ENCODE assay signal across 11 mouse cellular contexts in genomic region chr5:44087034-44087433, GRCm38 (mm10). TPM values are rescaled to one million over a fixed set of nuclear protein-coding genes. Genes with fewer than 3 reads are reported as not detected.
DNase-seq lines count a peak whose midpoint lies in the region; ATAC-seq lines count a peak whose summit lies in the region.
"Had no signal": no experiment of that assay in that cellular context is flagged by ENCODE, and none has a peak within 500 bp of the region (broad histone marks: within the 10 kb centered on the region; RNA-seq: fewer than 3 reads in every experiment).

No protein-coding gene starts in this region.

- H3K4me1 ChIP-seq in kidney, embryonic 14.5 days (ENCODE audit: control insufficient read depth, insufficient read depth, low read length): no peaks in the 10 kb centered on the region
- H3K4me1 ChIP-seq in embryonic facial prominence, embryonic 12.5 days: peaks cover 11% of the 10 kb centered on the region; the same call in 1 of the 2 replicates
- 0 out of 2 replicates have a peak, but pooled peaks cover 2% of the 10 kb centered on the region for H3K4me1 ChIP-seq in heart, embryonic 15.5 days (replicated peaks)
- H3K4me1 ChIP-seq in limb, embryonic 15.5 days: peaks cover 5% of the 10 kb centered on the region; the same call in 1 of the 2 replicates

- no peaks in the 10 kb centered on the region; the same call in 1 of the 2 replicates for H3K9me3 ChIP-seq in kidney, embryonic 14.5 days (ENCODE audit: control insufficient read depth, low read length)
- no peaks in the 10 kb centered on the region for H3K9me3 ChIP-seq in embryonic facial prominence, embryonic 12.5 days
- H3K9me3 ChIP-seq in heart, embryonic 15.5 days (replicated peaks): no peaks in the 10 kb centered on the region
- H3K9me3 ChIP-seq in limb, embryonic 15.5 days: no peaks in the 10 kb centered on the region; the same call in 1 of the 2 replicates

- H3K9ac ChIP-seq in kidney, embryonic 14.5 days (ENCODE audit: low read depth, low read length): no peak overlapping the region
- H3K9ac ChIP-seq in embryonic facial prominence, embryonic 12.5 days: no peak overlapping the region
- no peak overlapping the region for H3K9ac ChIP-seq in heart, embryonic 15.5 days
- H3K9ac ChIP-seq in limb, embryonic 15.5 days: no peak overlapping the region

- H3K27ac ChIP-seq in kidney, embryonic 14.5 days (ENCODE audit: low read depth, low read length): peak overlapping the region; percentile 60
- H3K27ac ChIP-seq in embryonic facial prominence, embryonic 12.5 days: peak overlapping the region; percentile 30; the same call in 1 of the 2 replicates
- peak overlapping the region; percentile 23 for H3K27ac ChIP-seq in heart, embryonic 15.5 days
- no peak overlapping the region for H3K27ac ChIP-seq in limb, embryonic 15.5 days

- H3K4me2 ChIP-seq in kidney, embryonic 14.5 days (replicated peaks; ENCODE audit: low read depth, low read length): no peak overlapping the region
- no peak overlapping the region for H3K4me2 ChIP-seq in embryonic facial prominence, embryonic 12.5 days (replicated peaks)
- no peak overlapping the region for H3K4me2 ChIP-seq in heart, embryonic 15.5 days
- no peak overlapping the region for H3K4me2 ChIP-seq in limb, embryonic 15.5 days

- WGBS in kidney, embryonic 14.5 days: 27% methylated on average over 5 of the region's 5 CpGs
- 26% methylated on average over 5 of the region's 5 CpGs for WGBS in embryonic facial prominence, embryonic 12.5 days
- 23% methylated on average over 5 of the region's 5 CpGs for WGBS in heart, embryonic 15.5 days
- 35% methylated on average over 5 of the region's 5 CpGs for WGBS in limb, embryonic 15.5 days

- 0 out of 2 replicates have a peak, but pooled peaks have one; percentile 49 for ATAC-seq in kidney, embryonic 14.5 days (ENCODE audit: low FRiP score, low TSS enrichment)
- no peak for ATAC-seq in embryonic facial prominence, embryonic 12.5 days (ENCODE audit: insufficient number of reproducible peaks, insufficient read depth, low FRiP score, low TSS enrichment)
- ATAC-seq in heart, embryonic 15.5 days (replicated peaks; ENCODE audit: insufficient number of reproducible peaks, insufficient read depth, low FRiP score, low read depth): peak; percentile 85
- 0 out of 2 replicates have a peak, but pooled peaks have one; percentile 40 for ATAC-seq in limb, embryonic 15.5 days (ENCODE audit: insufficient number of reproducible peaks, low FRiP score, low TSS enrichment, low read depth)

- H3K4me3 ChIP-seq in kidney, embryonic 14.5 days (ENCODE audit: low read length): no peak overlapping the region
- H3K4me3 ChIP-seq in embryonic facial prominence, embryonic 12.5 days: no peak overlapping the region
- H3K4me3 ChIP-seq in heart, embryonic 15.5 days: no peak overlapping the region
- H3K4me3 ChIP-seq in limb, embryonic 15.5 days: no peak overlapping the region

- DNase-seq in kidney, adult 9 months: no peak
- no peak for DNase-seq in retina, embryonic 14.5 days (ENCODE audit: low spot score)
- no peak for DNase-seq in frontal cortex, postnatal 10 days (ENCODE audit: low spot score in 2 of 2)
- no peak for DNase-seq in thymus, postnatal 14 days
- DNase-seq: cerebellum, adult 18-20 months; retina, postnatal 1 day; thymus, postnatal 36 days had no signal

- no peaks in the 10 kb centered on the region for H3K27me3 ChIP-seq in kidney, embryonic 14.5 days (ENCODE audit: control insufficient read depth, insufficient read depth, low read length)
- H3K27me3 ChIP-seq in embryonic facial prominence, embryonic 12.5 days: no peaks in the 10 kb centered on the region
- no peaks in the 10 kb centered on the region for H3K27me3 ChIP-seq in heart, embryonic 15.5 days
- H3K27me3 ChIP-seq in limb, embryonic 15.5 days: no peaks in the 10 kb centered on the region

- 0 out of 2 replicates have a peak, but pooled peaks cover 3% of the 10 kb centered on the region for H3K36me3 ChIP-seq in kidney, embryonic 14.5 days (ENCODE audit: control insufficient read depth, insufficient read depth, low read length)
- H3K36me3 ChIP-seq in embryonic facial prominence, embryonic 12.5 days: peaks cover 16% of the 10 kb centered on the region; the same call in 1 of the 2 replicates
- H3K36me3 ChIP-seq in heart, embryonic 15.5 days: no peaks in the 10 kb centered on the region
- H3K36me3 ChIP-seq in limb, embryonic 15.5 days: no peaks in the 10 kb centered on the region

RNA-seq across cellular contexts. Expression of gene Prom1, which starts 14.8 kb away (rescaled TPM):
- polyA plus RNA-seq in kidney, embryonic 14.5 days (2014; fragmentation: Nextera tagmentation; extraction: Ambion mirVana): 50.9 and 90.6 TPM in 2 replicates
- polyA plus RNA-seq in embryonic facial prominence, embryonic 12.5 days (2016; fragmentation: Nextera tagmentation; extraction: Ambion mirVana): 65.5 and 71.1 TPM in 2 replicates
- 6.5 and 10.3 TPM in 2 replicates for polyA plus RNA-seq in heart, embryonic 15.5 days (2015; fragmentation: Nextera tagmentation; extraction: Ambion mirVana)
- 28.1 and 31.3 TPM in 2 replicates for polyA plus RNA-seq in limb, embryonic 15.5 days (2015; fragmentation: Nextera tagmentation; extraction: Ambion mirVana)
